Mouse (Mus musculus): ENCODE data around the gene Psd4. TPM values are rescaled to one million over a fixed set of nuclear protein-coding genes. Genes with fewer than 3 reads are reported as not detected.
A peak's percentile ranks its signal among the peaks of the same experiment; 100 is the strongest.

Psd4 gene
- polyA plus RNA-seq, 1 experiment from 2014 or later: 10.2 TPM

GRCm38 (mm10) chr2:24386964-24387320 is 19.6 kb downstream of the Psd4 start:
- no peak for DNase-seq (ENCODE audit: low spot score)

GRCm38 (mm10) chr2:24387361-24388283 is 20.2 kb downstream of the Psd4 start:
- no peak overlapping the region for H3K4me2 ChIP-seq (replicated peaks; ENCODE audit: low read depth)
- DNase-seq (ENCODE audit: low spot score) (no peak), ATAC-seq (ENCODE audit: low FRiP score, low TSS enrichment) (no peak)
- H3K9me3 ChIP-seq (ENCODE audit: control insufficient read depth, low read length): no peaks in the 10 kb centered on the region
- H3K27me3 ChIP-seq (ENCODE audit: control insufficient read depth, insufficient read depth, low read length): no peaks in the 10 kb centered on the region
- WGBS: 77% methylated on average over 4 of the region's 4 CpGs
- H3K27ac ChIP-seq (replicated peaks): no peak overlapping the region
- no peak overlapping the region for H3K4me3 ChIP-seq (ENCODE audit: low read depth, low read length)
- H3K4me1 ChIP-seq (replicated peaks; ENCODE audit: control insufficient read depth, insufficient read depth): no peaks in the 10 kb centered on the region
- TF ChIP-seq CTCF (IDR thresholded peaks at IDR 0.05; ENCODE audit: low read depth): no peak
- TF ChIP-seq EP300 (optimal IDR thresholded peaks at IDR 0.05): no peak
- H3K9ac ChIP-seq (ENCODE audit: low read length): no peak overlapping the region
- no peaks in the 10 kb centered on the region for H3K36me3 ChIP-seq (ENCODE audit: control insufficient read depth, insufficient read depth, low read length)

More at GRCm38 (mm10) chr2:24386964-24387320, 19.6 kb downstream of the Psd4 start:
- Histone ChIP-seq H3K9me3 (ENCODE audit: control insufficient read depth, low read length) (no peaks in the 10 kb centered on the region), H3K36me3 (ENCODE audit: control insufficient read depth, insufficient read depth, low read length) (no peaks in the 10 kb centered on the region), H3K27ac (replicated peaks) (no peak overlapping the region), H3K9ac (ENCODE audit: low read length) (no peak overlapping the region), H3K4me2 (replicated peaks; ENCODE audit: low read depth) (no peak overlapping the region), H3K4me1 (replicated peaks; ENCODE audit: control insufficient read depth, insufficient read depth) (no peaks in the 10 kb centered on the region), H3K27me3 (ENCODE audit: control insufficient read depth, insufficient read depth, low read length) (no peaks in the 10 kb centered on the region), H3K4me3 (ENCODE audit: low read depth, low read length) (no peak overlapping the region)
- no peak for ATAC-seq (ENCODE audit: low FRiP score, low TSS enrichment)
- no peak for TF ChIP-seq CTCF (IDR thresholded peaks at IDR 0.05; ENCODE audit: low read depth)
- TF ChIP-seq EP300 (optimal IDR thresholded peaks at IDR 0.05): no peak
- 70% methylated on average over 2 of the region's 2 CpGs for WGBS

DNA sequence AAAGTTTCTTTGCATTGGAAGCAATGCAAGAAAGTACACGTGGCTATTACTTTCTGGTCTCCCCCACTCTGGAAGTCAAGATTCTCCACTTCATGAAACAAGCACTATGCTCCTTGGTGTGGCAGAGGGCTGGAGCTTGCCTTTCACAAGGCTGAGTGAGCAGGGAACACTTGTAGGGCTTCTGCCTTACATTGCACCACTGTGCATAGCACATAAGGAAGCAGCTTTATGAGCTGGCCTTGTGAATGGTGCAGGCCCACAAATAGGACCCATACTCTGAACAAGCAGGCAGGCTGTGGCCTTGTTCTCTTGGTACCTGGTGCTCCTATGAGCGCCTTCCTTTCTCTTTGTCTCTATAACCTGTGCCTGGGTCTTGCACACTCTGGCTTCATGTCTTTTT is 25.9 kb downstream of the Psd4 start:
- H3K4me2 ChIP-seq (replicated peaks; ENCODE audit: low read depth): no peak overlapping the region
- H3K36me3 ChIP-seq (ENCODE audit: control insufficient read depth, insufficient read depth, low read length): no peaks in the 10 kb centered on the region
- H3K27ac ChIP-seq (replicated peaks): no peak overlapping the region
- TF ChIP-seq EP300 (optimal IDR thresholded peaks at IDR 0.05) (no peak), CTCF (IDR thresholded peaks at IDR 0.05; ENCODE audit: low read depth) (no peak)
- no peaks in the 10 kb centered on the region for H3K4me1 ChIP-seq (replicated peaks; ENCODE audit: control insufficient read depth, insufficient read depth)
- no peak for ATAC-seq (ENCODE audit: low FRiP score, low TSS enrichment)
- 79% methylated on average over 2 of the region's 2 CpGs for WGBS
- peak; percentile 8 for DNase-seq (ENCODE audit: low spot score)
- no peak overlapping the region for H3K9ac ChIP-seq (ENCODE audit: low read length)
- H3K4me3 ChIP-seq (ENCODE audit: low read depth, low read length): no peak overlapping the region
- H3K27me3 ChIP-seq (ENCODE audit: control insufficient read depth, insufficient read depth, low read length): no peaks in the 10 kb centered on the region
- no peaks in the 10 kb centered on the region for H3K9me3 ChIP-seq (ENCODE audit: control insufficient read depth, low read length)

- H3K27me3 ChIP-seq (ENCODE audit: control insufficient read depth, insufficient read depth, low read length): no peaks in the 10 kb centered on the region
- 11% methylated on average over 2 of the region's 2 CpGs for WGBS
- H3K27ac ChIP-seq (replicated peaks): no peak overlapping the region
- no peak overlapping the region for H3K4me2 ChIP-seq (replicated peaks; ENCODE audit: low read depth)
- TF ChIP-seq CTCF (IDR thresholded peaks at IDR 0.05; ENCODE audit: low read depth): peak; percentile 40
- TF ChIP-seq EP300 (optimal IDR thresholded peaks at IDR 0.05): no peak
- no peaks in the 10 kb centered on the region for H3K9me3 ChIP-seq (ENCODE audit: control insufficient read depth, low read length)
- DNase-seq (ENCODE audit: low spot score) (no peak), ATAC-seq (ENCODE audit: low FRiP score, low TSS enrichment) (no peak)
- no peaks in the 10 kb centered on the region for H3K36me3 ChIP-seq (ENCODE audit: control insufficient read depth, insufficient read depth, low read length)
- H3K9ac ChIP-seq (ENCODE audit: low read length): no peak overlapping the region
- H3K4me3 ChIP-seq (ENCODE audit: low read depth, low read length): no peak overlapping the region
- H3K4me1 ChIP-seq (replicated peaks; ENCODE audit: control insufficient read depth, insufficient read depth): no peaks in the 10 kb centered on the region
Observed at GRCm38 (mm10) chr2:24397115-24397514, 29.7 kb downstream of the Psd4 start.

- Histone ChIP-seq H3K36me3 (ENCODE audit: control insufficient read depth, insufficient read depth, low read length) (no peaks in the 10 kb centered on the region), H3K4me1 (replicated peaks; ENCODE audit: control insufficient read depth, insufficient read depth) (0 out of 2 replicates have a peak, but pooled peaks cover 2% of the 10 kb centered on the region), H3K9ac (ENCODE audit: low read length) (no peak overlapping the region), H3K4me2 (replicated peaks; ENCODE audit: low read depth) (no peak overlapping the region), H3K4me3 (ENCODE audit: low read depth, low read length) (no peak overlapping the region), H3K9me3 (ENCODE audit: control insufficient read depth, low read length) (no peaks in the 10 kb centered on the region), H3K27me3 (ENCODE audit: control insufficient read depth, insufficient read depth, low read length) (no peaks in the 10 kb centered on the region), H3K27ac (replicated peaks) (no peak overlapping the region)
- ATAC-seq (ENCODE audit: low FRiP score, low TSS enrichment) (no peak), DNase-seq (ENCODE audit: low spot score) (no peak)
- TF ChIP-seq CTCF (IDR thresholded peaks at IDR 0.05; ENCODE audit: low read depth) (no peak), EP300 (optimal IDR thresholded peaks at IDR 0.05) (no peak)
- 80% methylated on average over 3 of the region's 3 CpGs for WGBS
Observed at GRCm38 (mm10) chr2:24400711-24401110, 33.3 kb downstream of the Psd4 start.

Measured in stomach, postnatal 0 days (tissue).